Mouse (Mus musculus): ENCODE data around the gene Zfp936.
"Not testable (repeated sequence)": the region's sequence is repeated elsewhere in the genome, so short reads cannot be mapped to it uniquely, and the experiment has no call there.

- TF ChIP-seq POLR2A (IDR thresholded peaks at IDR 0.05; ENCODE audit: extremely low read depth, insufficient read depth, low read length); CTCF (IDR thresholded peaks at IDR 0.05; ENCODE audit: low read depth, low read length): not testable (repeated sequence)
Observed at GRCm38 (mm10) chr7:43167811-43168210, 53.8 kb downstream of the Zfp936 start.
